Comparison of ENCODE assay signal across 9 mouse cellular contexts in the genomic region with DNA sequence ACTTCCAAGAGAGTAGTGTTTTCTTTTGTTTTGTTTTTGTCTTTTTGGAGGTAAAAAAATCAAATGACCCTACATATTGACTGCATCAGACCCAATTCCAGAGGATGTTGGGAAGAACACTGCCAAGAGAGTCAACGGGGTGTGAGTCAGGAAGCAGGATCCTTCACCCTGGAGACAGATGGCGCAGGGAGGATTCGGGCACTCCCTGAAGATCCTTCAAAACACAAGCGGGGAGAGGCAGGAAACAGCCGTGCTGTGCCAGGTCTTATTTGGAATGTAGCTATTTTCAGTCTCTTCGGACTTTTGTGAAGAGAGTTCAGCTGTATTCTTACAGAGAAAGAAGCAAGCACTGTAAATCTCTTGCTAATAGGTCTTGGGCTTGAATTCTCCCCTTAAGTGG.
A peak's percentile ranks its signal among the peaks of the same experiment; 100 is the strongest.
DNase-seq lines count a peak whose midpoint lies in the region; ATAC-seq lines count a peak whose summit lies in the region.
"Had no signal": no experiment of that assay in that cellular context is flagged by ENCODE, and none has a peak within 500 bp of the region (broad histone marks: within the 10 kb centered on the region; RNA-seq: fewer than 3 reads in every experiment).

No protein-coding gene starts in this region.

- peak; percentile 96 for ATAC-seq in cerebellum, adult (ENCODE audit: insufficient number of reproducible peaks, low FRiP score, low TSS enrichment)
- ATAC-seq in heart, embryonic 13.5 days (ENCODE audit: extremely low read depth, insufficient number of reproducible peaks, low FRiP score, low TSS enrichment) = no peak
- 0 out of 2 replicates have a peak, but pooled peaks have one; percentile 33 for ATAC-seq in lung, embryonic 15.5 days (ENCODE audit: borderline replicate concordance, extremely low read depth, low FRiP score, low TSS enrichment)
- no peak for ATAC-seq in liver, embryonic 11.5 days (replicated peaks; ENCODE audit: low FRiP score)
- no peak for ATAC-seq in granulocyte monocyte progenitor cell, adult 5-6 weeks (replicated peaks; ENCODE audit: poor library complexity, severe bottlenecking)

- H3K27me3 ChIP-seq in heart, embryonic 13.5 days (replicated peaks) = no peaks in the 10 kb centered on the region
- no peaks in the 10 kb centered on the region for H3K27me3 ChIP-seq in lung, embryonic 15.5 days
- H3K27me3 ChIP-seq in liver, embryonic 11.5 days (replicated peaks; ENCODE audit: control insufficient read depth, insufficient read depth, low read length) = no peaks in the 10 kb centered on the region

- DNase-seq in cerebellum, postnatal 4 days (ENCODE audit: low spot score in 2 of 2) = no peak
- peak; percentile 91 for DNase-seq in cerebellum, adult 11-12 months
- DNase-seq in liver, embryonic 11.5 days (ENCODE audit: low spot score) = no peak
- DNase-seq in layer of hippocampus, postnatal 14 days (ENCODE audit: low spot score in 2 of 2) = no peak

- no peaks in the 10 kb centered on the region for H3K9me3 ChIP-seq in heart, embryonic 13.5 days
- H3K9me3 ChIP-seq in lung, embryonic 15.5 days = no peaks in the 10 kb centered on the region
- no peaks in the 10 kb centered on the region for H3K9me3 ChIP-seq in liver, embryonic 11.5 days (ENCODE audit: control insufficient read depth, low read length)

- H3K36me3 ChIP-seq in heart, embryonic 13.5 days = 0 out of 2 replicates have a peak, but pooled peaks cover 3% of the 10 kb centered on the region
- H3K36me3 ChIP-seq in lung, embryonic 15.5 days = no peaks in the 10 kb centered on the region
- H3K36me3 ChIP-seq in liver, embryonic 11.5 days (ENCODE audit: control insufficient read depth, insufficient read depth, low read length) = no peaks in the 10 kb centered on the region

- H3K4me3 ChIP-seq in heart, embryonic 13.5 days = no peak overlapping the region
- H3K4me3 ChIP-seq in lung, embryonic 15.5 days = no peak overlapping the region
- H3K4me3 ChIP-seq in liver, embryonic 11.5 days (ENCODE audit: low read depth, low read length) = no peak overlapping the region
- H3K4me3 ChIP-seq: myocyte had no signal

- WGBS in heart, embryonic 13.5 days = 17% methylated on average over 6 of the region's 6 CpGs
- WGBS in lung, embryonic 15.5 days = 35% methylated on average over 6 of the region's 6 CpGs
- WGBS in liver, embryonic 11.5 days = 58% methylated on average over 6 of the region's 6 CpGs

- H3K27ac ChIP-seq in heart, embryonic 13.5 days (replicated peaks) = peak overlapping the region; percentile 66
- H3K27ac ChIP-seq in lung, embryonic 15.5 days = peak overlapping the region; percentile 50
- no peak overlapping the region for H3K27ac ChIP-seq in liver, embryonic 11.5 days (ENCODE audit: low read depth, low read length)

- H3K4me1 ChIP-seq in heart, embryonic 13.5 days = peaks cover 30% of the 10 kb centered on the region
- peaks cover 27% of the 10 kb centered on the region for H3K4me1 ChIP-seq in lung, embryonic 15.5 days
- no peaks in the 10 kb centered on the region for H3K4me1 ChIP-seq in liver, embryonic 11.5 days (replicated peaks; ENCODE audit: control insufficient read depth, insufficient read depth, low read length)

- H3K4me2 ChIP-seq in heart, embryonic 13.5 days = peak overlapping the region; percentile 45
- no peak overlapping the region for H3K4me2 ChIP-seq in lung, embryonic 15.5 days
- no peak overlapping the region for H3K4me2 ChIP-seq in liver, embryonic 11.5 days

- H3K9ac ChIP-seq in heart, embryonic 13.5 days = no peak overlapping the region
- no peak overlapping the region for H3K9ac ChIP-seq in lung, embryonic 15.5 days
- H3K9ac ChIP-seq in liver, embryonic 11.5 days (ENCODE audit: low read depth, low read length) = no peak overlapping the region

Comparison
In these comparisons a context has a peak if more than half of its experiments do, and no peak if none do; other contexts are left out.
1. ATAC-seq: peak in cerebellum, adult (single experiment) and lung, embryonic 15.5 days (single experiment); none in heart, embryonic 13.5 days (single experiment), liver, embryonic 11.5 days (single experiment) and granulocyte monocyte progenitor cell, adult 5-6 weeks (single experiment).